9 mouse cellular contexts compared by ENCODE assay signal in the genomic region with DNA sequence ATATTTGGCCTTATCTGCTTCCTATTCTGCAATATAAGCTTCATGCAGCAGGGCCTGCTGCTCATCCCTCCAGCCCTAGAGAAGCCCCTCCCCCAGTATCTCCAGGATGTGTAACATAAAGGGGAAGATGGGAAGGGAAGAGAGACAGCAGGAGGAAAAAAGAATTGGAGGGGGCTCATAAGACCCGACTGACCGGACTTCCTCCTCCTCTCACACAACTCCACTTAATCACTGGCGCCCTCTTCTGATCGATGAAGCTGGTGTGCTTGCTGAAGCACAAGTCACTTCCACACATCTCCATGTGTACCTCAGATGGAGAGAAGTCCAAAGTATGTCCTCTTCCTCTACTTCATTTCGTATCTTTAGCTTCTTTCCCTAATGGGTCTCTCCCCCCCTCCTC.
DNase-seq lines count a peak whose midpoint lies in the region; ATAC-seq and TF ChIP-seq lines count a peak whose summit lies in the region.
"Had no signal": no experiment of that assay in that cellular context is flagged by ENCODE, and none has a peak within 500 bp of the region (broad histone marks: within the 10 kb centered on the region; RNA-seq: fewer than 3 reads in every experiment).

No protein-coding gene starts in this region.

- intact Hi-C loops in left cerebral cortex, adult 2 months (cut with DNase I), result loop anchor here (2.0 kb wide), 1 partner anchor 87 kb away; no protein-coding TSS in a partner anchor

- peak; percentile 56 for TF ChIP-seq CTCF in left cerebral cortex, adult 2 months (IDR thresholded peaks at IDR 0.05)

- no peaks in the 10 kb centered on the region for H3K4me1 ChIP-seq in midbrain, embryonic 14.5 days (ENCODE audit: control insufficient read depth, insufficient read depth, low read length)
- H3K4me1 ChIP-seq: embryonic facial prominence, embryonic 13.5 days had no signal

- no peaks in the 10 kb centered on the region for H3K36me3 ChIP-seq in midbrain, embryonic 14.5 days (ENCODE audit: control insufficient read depth, insufficient read depth, low read length)
- H3K36me3 ChIP-seq: embryonic facial prominence, embryonic 13.5 days had no signal

- H3K9me3 ChIP-seq in midbrain, embryonic 14.5 days (ENCODE audit: control insufficient read depth, low read length), result no peaks in the 10 kb centered on the region
- H3K9me3 ChIP-seq: embryonic facial prominence, embryonic 13.5 days had no signal

- 6% methylated on average over 5 of the region's 5 CpGs for WGBS in midbrain, embryonic 14.5 days

- no peak overlapping the region for H3K27ac ChIP-seq in left cerebral cortex, adult 2 months
- H3K27ac ChIP-seq in midbrain, embryonic 14.5 days (replicated peaks; ENCODE audit: low read depth, low read length), result no peak overlapping the region
- H3K27ac ChIP-seq: embryonic facial prominence, embryonic 13.5 days had no signal

- no peak overlapping the region for H3K4me2 ChIP-seq in midbrain, embryonic 14.5 days (ENCODE audit: low read length)
- H3K4me2 ChIP-seq: embryonic facial prominence, embryonic 13.5 days had no signal

- H3K9ac ChIP-seq in midbrain, embryonic 14.5 days (replicated peaks; ENCODE audit: low read length), result no peak overlapping the region
- H3K9ac ChIP-seq: embryonic facial prominence, embryonic 13.5 days had no signal

- no peaks in the 10 kb centered on the region for H3K27me3 ChIP-seq in midbrain, embryonic 14.5 days (ENCODE audit: control insufficient read depth, insufficient read depth, low read length)
- H3K27me3 ChIP-seq: embryonic facial prominence, embryonic 13.5 days had no signal

- peak; percentile 17 to 22 for DNase-seq in left cerebral cortex, adult 2 months (ENCODE audit: extremely low spot score in 1 of 2, low spot score in 2 of 2)
- no peak for DNase-seq in left cerebral cortex, adult 8-10 months (ENCODE audit: low spot score in 2 of 2)
- DNase-seq in adrenal gland, adult 18-20 months (ENCODE audit: low spot score in 2 of 2), result peak; percentile 12 to 24
- peak; percentile 23 to 61 for DNase-seq in cerebellum, postnatal 25 days
- DNase-seq in kidney, postnatal 14 days, result peak; percentile 49
- DNase-seq in midbrain, embryonic 14.5 days, result peak; percentile 82
- DNase-seq in thymus, adult 18-20 months, result no peak

- ATAC-seq in midbrain, embryonic 14.5 days (ENCODE audit: low FRiP score, low TSS enrichment), result no peak
- no peak for ATAC-seq in monocyte, adult 5-6 weeks (replicated peaks; ENCODE audit: insufficient number of reproducible peaks, low FRiP score, low TSS enrichment, poor library complexity, severe bottlenecking)

- no peak overlapping the region for H3K4me3 ChIP-seq in left cerebral cortex, adult 2 months
- no peak overlapping the region for H3K4me3 ChIP-seq in midbrain, embryonic 14.5 days (replicated peaks; ENCODE audit: low read depth, low read length)
- H3K4me3 ChIP-seq: embryonic facial prominence, embryonic 13.5 days had no signal

Comparison
In these comparisons a context has a peak if more than half of its experiments do, and no peak if none do; other contexts are left out.
1. DNase-seq: peak in left cerebral cortex, adult 2 months (2 of 2), adrenal gland, adult 18-20 months (2 of 2), cerebellum, postnatal 25 days (2 of 2), kidney, postnatal 14 days (single experiment) and midbrain, embryonic 14.5 days (single experiment); none in left cerebral cortex, adult 8-10 months (0 of 2) and thymus, adult 18-20 months (0 of 2).